Mouse (Mus musculus) kidney, embryonic 14.5 days (tissue): ENCODE measurements around the gene Cip2a. TPM values are rescaled to one million over a fixed set of nuclear protein-coding genes. Genes with fewer than 3 reads are reported as not detected.

ENCODE experiments used
- ATAC-seq: fragments of 200-750 bp; cut with Nextera tagmentation; 2 replicates; pipeline ENCODE4 v1.8.0; 2017; ENCODE audit warnings: moderate number of reproducible peaks, mild to moderate bottlenecking, moderate TSS enrichment, moderate library complexity; ENCODE audit not compliant: low FRiP score, low TSS enrichment
- H3K27ac ChIP-seq: fragments of 300-500 bp; sonication (generic); 2 replicates; pipeline ENCODE4 v1.5.1; 2014; ENCODE audit warnings: low read depth, mild to moderate bottlenecking, low read length, moderate library complexity, mixed read lengths
- H3K27me3 ChIP-seq: fragments of 300-500 bp; sonication (generic); 2 replicates; pipeline ENCODE4 v1.6.1; 2014; ENCODE audit warnings: mild to moderate bottlenecking, low read length; ENCODE audit not compliant: control insufficient read depth, insufficient read depth
- H3K36me3 ChIP-seq: fragments of 300-500 bp; sonication (generic); 2 replicates; pipeline ENCODE4 v1.6.1; 2014; ENCODE audit warnings: low read length, mixed read lengths; ENCODE audit not compliant: control insufficient read depth, insufficient read depth
- H3K4me1 ChIP-seq: fragments of 300-500 bp; sonication (generic); 2 replicates; pipeline ENCODE4 v1.6.1; 2014; ENCODE audit warnings: low read length, mixed read lengths; ENCODE audit not compliant: control insufficient read depth, insufficient read depth
- H3K4me2 ChIP-seq: fragments of 300-500 bp; sonication (generic); replicated peaks from 2 replicates; pipeline ENCODE4 v1.6.1; 2014; ENCODE audit warnings: low read depth, mild to moderate bottlenecking, low read length
- H3K4me3 ChIP-seq: fragments of 300-500 bp; sonication (generic); 2 replicates; pipeline ENCODE4 v1.5.1; 2014; ENCODE audit warnings: mild to moderate bottlenecking, low read length
- H3K9ac ChIP-seq: fragments of 300-500 bp; sonication (generic); 2 replicates; pipeline ENCODE4 v1.6.1; 2014; ENCODE audit warnings: low read depth, mild to moderate bottlenecking, low read length, moderate library complexity
- H3K9me3 ChIP-seq: fragments of 300-500 bp; sonication (generic); 2 replicates; pipeline ENCODE4 v1.6.1; 2016; ENCODE audit warnings: low read length; ENCODE audit not compliant: control insufficient read depth
- WGBS: fragments of 180-500 bp; shearing (Covaris S2); extraction: QIAGEN DNeasy Blood & Tissue Kit; methylation state at CpG from one replicate; pipeline ENCODE4 v1.1.7; 2014; 5-methylcytosine and 5-hydroxymethylcytosine counted together
- polyA plus RNA-seq: library from polyadenylated mRNA; unstranded; fragments of >200 nt; fragmentation: Nextera tagmentation; extraction: Ambion mirVana; gene quantifications from 2 replicates; pipeline ENCODE4 v1.2.1, GENCODE M21; 2014

The Cip2a gene
- polyA plus RNA-seq, 1 experiment from 2014 or later: 37.7 TPM

GRCm38 (mm10) chr16:48994343-48994693, 333 bp downstream of the Cip2a start:
- no peak; the same call in 1 of the 2 replicates for ATAC-seq
- H3K27ac ChIP-seq: no peak overlapping the region
- WGBS: 0% methylated on average over 18 of the region's 18 CpGs

GRCm38 (mm10) chr16:49004151-49004550, 10.2 kb downstream of the Cip2a start:
- H3K27ac ChIP-seq: no peak overlapping the region
- H3K36me3 ChIP-seq: peaks cover 45% of the 10 kb centered on the region
- H3K4me1 ChIP-seq: no peaks in the 10 kb centered on the region
- ATAC-seq: no peak
- no peak overlapping the region for H3K9ac ChIP-seq
- WGBS: 97% methylated on average over 5 of the region's 5 CpGs
- no peaks in the 10 kb centered on the region for H3K9me3 ChIP-seq
- no peak overlapping the region for H3K4me3 ChIP-seq
- no peaks in the 10 kb centered on the region for H3K27me3 ChIP-seq
- H3K4me2 ChIP-seq: no peak overlapping the region

More at GRCm38 (mm10) chr16:48994343-48994693, 333 bp downstream of the Cip2a start:
- H3K4me1 ChIP-seq: peaks cover 9% of the 10 kb centered on the region; the same call in 1 of the 2 replicates
- H3K36me3 ChIP-seq: peaks cover under 1% of the 10 kb centered on the region; the same call in 1 of the 2 replicates
- H3K9me3 ChIP-seq: no peaks in the 10 kb centered on the region
- peak overlapping the region; percentile 92 for H3K4me3 ChIP-seq
- H3K9ac ChIP-seq: peak overlapping the region; percentile 98
- H3K4me2 ChIP-seq: peak overlapping the region; percentile 59
- H3K27me3 ChIP-seq: no peaks in the 10 kb centered on the region

GRCm38 (mm10) chr16:49016620-49017332, 22.8 kb downstream of the Cip2a start:
- ATAC-seq: no peak
- no peak overlapping the region for H3K4me3 ChIP-seq
- no peaks in the 10 kb centered on the region for H3K27me3 ChIP-seq
- no peaks in the 10 kb centered on the region for H3K4me1 ChIP-seq
- H3K36me3 ChIP-seq: peaks cover 45% of the 10 kb centered on the region
- 80% methylated on average over 5 of the region's 5 CpGs for WGBS
- H3K9me3 ChIP-seq: no peaks in the 10 kb centered on the region
- H3K4me2 ChIP-seq: no peak overlapping the region
- no peak overlapping the region for H3K27ac ChIP-seq
- no peak overlapping the region for H3K9ac ChIP-seq

GRCm38 (mm10) chr16:49035852-49036251, 41.9 kb downstream of the Cip2a start:
- no peak overlapping the region for H3K9ac ChIP-seq
- H3K9me3 ChIP-seq: no peaks in the 10 kb centered on the region
- 82% methylated on average over 4 of the region's 4 CpGs for WGBS
- no peaks in the 10 kb centered on the region for H3K36me3 ChIP-seq
- no peaks in the 10 kb centered on the region for H3K4me1 ChIP-seq
- H3K4me2 ChIP-seq: no peak overlapping the region
- H3K4me3 ChIP-seq: no peak overlapping the region
- no peak overlapping the region for H3K27ac ChIP-seq
- ATAC-seq: no peak
- H3K27me3 ChIP-seq: no peaks in the 10 kb centered on the region

GRCm38 (mm10) chr16:49037771-49038170, 43.8 kb downstream of the Cip2a start:
- ATAC-seq: no peak
- no peaks in the 10 kb centered on the region for H3K9me3 ChIP-seq
- H3K9ac ChIP-seq: no peak overlapping the region
- no peaks in the 10 kb centered on the region for H3K27me3 ChIP-seq
- H3K36me3 ChIP-seq: no peaks in the 10 kb centered on the region
- H3K27ac ChIP-seq: no peak overlapping the region
- H3K4me1 ChIP-seq: no peaks in the 10 kb centered on the region
- H3K4me3 ChIP-seq: no peak overlapping the region
- H3K4me2 ChIP-seq: no peak overlapping the region
- 88% methylated on average over 4 of the region's 4 CpGs for WGBS

GRCm38 (mm10) chr16:49040554-49041221, 46.7 kb downstream of the Cip2a start:
- H3K36me3 ChIP-seq: no peaks in the 10 kb centered on the region
- H3K4me1 ChIP-seq: no peaks in the 10 kb centered on the region
- H3K9ac ChIP-seq: no peak overlapping the region
- H3K4me3 ChIP-seq: no peak overlapping the region
- no peak overlapping the region for H3K4me2 ChIP-seq
- ATAC-seq: no peak
- no peaks in the 10 kb centered on the region for H3K27me3 ChIP-seq
- 84% methylated on average over 3 of the region's 3 CpGs for WGBS
- H3K9me3 ChIP-seq: no peaks in the 10 kb centered on the region
- no peak overlapping the region for H3K27ac ChIP-seq

GRCm38 (mm10) chr16:49049214-49049613, 55.2 kb downstream of the Cip2a start:
- no peaks in the 10 kb centered on the region for H3K9me3 ChIP-seq
- no peaks in the 10 kb centered on the region for H3K27me3 ChIP-seq
- no peak for ATAC-seq
- H3K4me1 ChIP-seq: no peaks in the 10 kb centered on the region
- no peak overlapping the region for H3K27ac ChIP-seq
- no peak overlapping the region for H3K9ac ChIP-seq
- H3K4me2 ChIP-seq: no peak overlapping the region
- H3K36me3 ChIP-seq: no peaks in the 10 kb centered on the region
- no peak overlapping the region for H3K4me3 ChIP-seq

GRCm38 (mm10) chr16:49057186-49057585, 63.2 kb downstream of the Cip2a start, which contains the start of gene Myh15:
TSS of gene Myh15 (plus strand) at chr16:49057486.
- no peak for ATAC-seq
- Histone ChIP-seq H3K36me3 (no peaks in the 10 kb centered on the region), H3K9me3 (no peaks in the 10 kb centered on the region), H3K4me3 (no peak within 1 kb of the TSS), H3K9ac (no peak within 1 kb of the TSS), H3K27me3 (no peaks in the 10 kb centered on the region), H3K27ac (no peak within 1 kb of the TSS), H3K4me1 (no peaks in the 10 kb centered on the region), H3K4me2 (no peak within 1 kb of the TSS)
- 94% methylated on average over 1 of the region's 1 CpGs for WGBS
